Mouse (Mus musculus) CH12F3 (cell line): ENCODE measurements around the gene Immp2l.

ENCODE experiments used
- in situ Hi-C: fragments of 300-500 bp; cut with MboI; formaldehyde crosslinking; loops from 2 replicates; pipeline ENCODE4 v1.14.3; 2020; ENCODE audit warnings: low sequenced_read_pairs

Gene Immp2l

GRCm38 (mm10) chr12:41644802-41645551 is 621.1 kb downstream of the Immp2l start:
- in situ Hi-C loops = loop anchor here (25.0 kb wide), 1 partner anchor 808 kb away; no protein-coding TSS in a partner anchor

GRCm38 (mm10) chr12:41646956-41647575 is 623.2 kb downstream of the Immp2l start:
- in situ Hi-C loops = loop anchor here (25.0 kb wide), 1 partner anchor 810 kb away; no protein-coding TSS in a partner anchor

GRCm38 (mm10) chr12:41647675-41648074 is 623.8 kb downstream of the Immp2l start:
- in situ Hi-C loops = loop anchor here (25.0 kb wide), 1 partner anchor 810 kb away; no protein-coding TSS in a partner anchor

- in situ Hi-C loops = loop anchor here (25.0 kb wide), 1 partner anchor 813 kb away; no protein-coding TSS in a partner anchor
These were observed 626.1 kb downstream of the Immp2l start for GRCm38 (mm10) chr12:41649826-41650541.

GRCm38 (mm10) chr12:41668280-41668679 is 644.4 kb downstream of the Immp2l start:
- in situ Hi-C loops = no loop called here

GRCm38 (mm10) chr12:41669481-41669880 is 645.6 kb downstream of the Immp2l start:
- in situ Hi-C loops = no loop called here

GRCm38 (mm10) chr12:41674861-41675260 is 651.0 kb downstream of the Immp2l start:
- in situ Hi-C loops = no loop called here

- in situ Hi-C loops = no loop called here
These were observed 656.3 kb downstream of the Immp2l start for GRCm38 (mm10) chr12:41680141-41680540.

GRCm38 (mm10) chr12:41682141-41682540 is 658.3 kb downstream of the Immp2l start:
- in situ Hi-C loops = no loop called here

GRCm38 (mm10) chr12:41689809-41690208 is 665.9 kb downstream of the Immp2l start:
- in situ Hi-C loops = no loop called here

GRCm38 (mm10) chr12:41710608-41711007 is 686.7 kb downstream of the Immp2l start:
- in situ Hi-C loops = no loop called here

- in situ Hi-C loops = no loop called here
These were observed 693.1 kb downstream of the Immp2l start for GRCm38 (mm10) chr12:41716946-41717345.

- in situ Hi-C loops = no loop called here
These were observed 700.7 kb downstream of the Immp2l start for GRCm38 (mm10) chr12:41724585-41724984.

GRCm38 (mm10) chr12:41726720-41727119 is 702.8 kb downstream of the Immp2l start:
- in situ Hi-C loops = no loop called here

- in situ Hi-C loops = no loop called here
These were observed 703.3 kb downstream of the Immp2l start for GRCm38 (mm10) chr12:41727221-41727620.

GRCm38 (mm10) chr12:41727764-41728338 is 704.0 kb downstream of the Immp2l start:
- in situ Hi-C loops = no loop called here

GRCm38 (mm10) chr12:41728467-41728866 is 704.6 kb downstream of the Immp2l start:
- in situ Hi-C loops = no loop called here

- in situ Hi-C loops = no loop called here
These were observed 705.9 kb downstream of the Immp2l start for GRCm38 (mm10) chr12:41729780-41730179.

GRCm38 (mm10) chr12:41733168-41733567 is 709.3 kb downstream of the Immp2l start:
- in situ Hi-C loops = no loop called here

- in situ Hi-C loops = no loop called here
These were observed 719.0 kb downstream of the Immp2l start for GRCm38 (mm10) chr12:41742887-41743286.

GRCm38 (mm10) chr12:41763396-41763795 is 739.5 kb downstream of the Immp2l start:
- in situ Hi-C loops = no loop called here
